Mouse (Mus musculus): ENCODE data around the gene Dedd. TPM values are rescaled to one million over a fixed set of nuclear protein-coding genes. Genes with fewer than 3 reads are reported as not detected.
"Not testable (repeated sequence)": the region's sequence is repeated elsewhere in the genome, so short reads cannot be mapped to it uniquely, and the experiment has no call there.

Dedd gene
- polyA plus RNA-seq, 1 experiment = 61.5 TPM

- Histone ChIP-seq H3K27me3 (ENCODE audit: control insufficient read depth, insufficient read depth, low read length) (no peaks in the 10 kb centered on the region), H3K4me1 (replicated peaks; ENCODE audit: control insufficient read depth, insufficient read depth, low read length) (no peaks in the 10 kb centered on the region; the same call in 1 of the 2 replicates), H3K4me3 (ENCODE audit: control insufficient read depth, insufficient read depth, low read length) (no peak overlapping the region), H3K36me3 (ENCODE audit: control insufficient read depth, insufficient read depth, low read length) (no peaks in the 10 kb centered on the region), H3K27ac (ENCODE audit: control insufficient read depth, insufficient read depth, low read length) (no peak overlapping the region)
- TF ChIP-seq POLR2A (IDR thresholded peaks at IDR 0.05; ENCODE audit: control insufficient read depth, extremely low read depth, insufficient read depth, low read length, poor library complexity) = no peak
- TF ChIP-seq CTCF (IDR thresholded peaks at IDR 0.05; ENCODE audit: borderline replicate concordance, control insufficient read depth, extremely low read depth, insufficient read depth, low read length, poor library complexity) = no peak
- 81% methylated on average over 2 of the region's 2 CpGs for WGBS
- no peak for DNase-seq
Observed at GRCm38 (mm10) chr1:171309321-171309720, 19.6 kb upstream of the Dedd start.

- Histone ChIP-seq H3K27ac (ENCODE audit: control insufficient read depth, insufficient read depth, low read length) (no peak overlapping the region), H3K4me3 (ENCODE audit: control insufficient read depth, insufficient read depth, low read length) (no peak overlapping the region), H3K4me1 (replicated peaks; ENCODE audit: control insufficient read depth, insufficient read depth, low read length) (no peaks in the 10 kb centered on the region), H3K27me3 (ENCODE audit: control insufficient read depth, insufficient read depth, low read length) (no peaks in the 10 kb centered on the region), H3K36me3 (ENCODE audit: control insufficient read depth, insufficient read depth, low read length) (no peaks in the 10 kb centered on the region)
- no peak for TF ChIP-seq POLR2A (IDR thresholded peaks at IDR 0.05; ENCODE audit: control insufficient read depth, extremely low read depth, insufficient read depth, low read length, poor library complexity)
- TF ChIP-seq CTCF (IDR thresholded peaks at IDR 0.05; ENCODE audit: borderline replicate concordance, control insufficient read depth, extremely low read depth, insufficient read depth, low read length, poor library complexity) = no peak
- no peak for DNase-seq
- 62% methylated on average over 7 of the region's 7 CpGs for WGBS
Observed at GRCm38 (mm10) chr1:171319748-171320147, 9.2 kb upstream of the Dedd start.

- DNase-seq = no peak
- Histone ChIP-seq H3K4me3 (ENCODE audit: control insufficient read depth, insufficient read depth, low read length) (no peak overlapping the region), H3K27me3 (ENCODE audit: control insufficient read depth, insufficient read depth, low read length) (no peaks in the 10 kb centered on the region), H3K27ac (ENCODE audit: control insufficient read depth, insufficient read depth, low read length) (no peak overlapping the region), H3K36me3 (ENCODE audit: control insufficient read depth, insufficient read depth, low read length) (no peaks in the 10 kb centered on the region), H3K4me1 (replicated peaks; ENCODE audit: control insufficient read depth, insufficient read depth, low read length) (no peaks in the 10 kb centered on the region)
- TF ChIP-seq POLR2A (IDR thresholded peaks at IDR 0.05; ENCODE audit: control insufficient read depth, extremely low read depth, insufficient read depth, low read length, poor library complexity) (no peak), CTCF (IDR thresholded peaks at IDR 0.05; ENCODE audit: borderline replicate concordance, control insufficient read depth, extremely low read depth, insufficient read depth, low read length, poor library complexity) (no peak)
- WGBS = 74% methylated on average over 5 of the region's 5 CpGs
Observed at GRCm38 (mm10) chr1:171320151-171320550, 8.8 kb upstream of the Dedd start.

GRCm38 (mm10) chr1:171321415-171321814 is 7.5 kb upstream of the Dedd start:
- Histone ChIP-seq H3K27ac (ENCODE audit: control insufficient read depth, insufficient read depth, low read length) (no peak overlapping the region), H3K4me3 (ENCODE audit: control insufficient read depth, insufficient read depth, low read length) (no peak overlapping the region), H3K36me3 (ENCODE audit: control insufficient read depth, insufficient read depth, low read length) (no peaks in the 10 kb centered on the region), H3K4me1 (replicated peaks; ENCODE audit: control insufficient read depth, insufficient read depth, low read length) (no peaks in the 10 kb centered on the region), H3K27me3 (ENCODE audit: control insufficient read depth, insufficient read depth, low read length) (no peaks in the 10 kb centered on the region)
- peak; percentile 40 for DNase-seq
- TF ChIP-seq CTCF (IDR thresholded peaks at IDR 0.05; ENCODE audit: borderline replicate concordance, control insufficient read depth, extremely low read depth, insufficient read depth, low read length, poor library complexity) = no peak
- TF ChIP-seq POLR2A (IDR thresholded peaks at IDR 0.05; ENCODE audit: control insufficient read depth, extremely low read depth, insufficient read depth, low read length, poor library complexity) = no peak

- DNase-seq = no peak
Observed at GRCm38 (mm10) chr1:171322012-171322411, 6.9 kb upstream of the Dedd start.

GRCm38 (mm10) chr1:171325571-171325970 is 3.4 kb upstream of the Dedd start:
- H3K4me3 ChIP-seq (ENCODE audit: control insufficient read depth, insufficient read depth, low read length) = no peak overlapping the region
- H3K27me3 ChIP-seq (ENCODE audit: control insufficient read depth, insufficient read depth, low read length) = no peaks in the 10 kb centered on the region
- peaks cover 6% of the 10 kb centered on the region for H3K4me1 ChIP-seq (replicated peaks; ENCODE audit: control insufficient read depth, insufficient read depth, low read length)
- WGBS = 93% methylated on average over 2 of the region's 2 CpGs
- no peak for TF ChIP-seq CTCF (IDR thresholded peaks at IDR 0.05; ENCODE audit: borderline replicate concordance, control insufficient read depth, extremely low read depth, insufficient read depth, low read length, poor library complexity)
- TF ChIP-seq POLR2A (IDR thresholded peaks at IDR 0.05; ENCODE audit: control insufficient read depth, extremely low read depth, insufficient read depth, low read length, poor library complexity) = no peak
- DNase-seq = no peak
- no peaks in the 10 kb centered on the region for H3K36me3 ChIP-seq (ENCODE audit: control insufficient read depth, insufficient read depth, low read length)
- no peak overlapping the region for H3K27ac ChIP-seq (ENCODE audit: control insufficient read depth, insufficient read depth, low read length)

More at GRCm38 (mm10) chr1:171322012-171322411, 6.9 kb upstream of the Dedd start:
- no peaks in the 10 kb centered on the region for H3K36me3 ChIP-seq (ENCODE audit: control insufficient read depth, insufficient read depth, low read length)
- TF ChIP-seq CTCF (IDR thresholded peaks at IDR 0.05; ENCODE audit: borderline replicate concordance, control insufficient read depth, extremely low read depth, insufficient read depth, low read length, poor library complexity) = no peak
- no peak for TF ChIP-seq POLR2A (IDR thresholded peaks at IDR 0.05; ENCODE audit: control insufficient read depth, extremely low read depth, insufficient read depth, low read length, poor library complexity)
- H3K4me1 ChIP-seq (replicated peaks; ENCODE audit: control insufficient read depth, insufficient read depth, low read length) = no peaks in the 10 kb centered on the region
- WGBS = 100% methylated on average over 1 of the region's 1 CpGs
- H3K27me3 ChIP-seq (ENCODE audit: control insufficient read depth, insufficient read depth, low read length) = no peaks in the 10 kb centered on the region
- no peak overlapping the region for H3K4me3 ChIP-seq (ENCODE audit: control insufficient read depth, insufficient read depth, low read length)
- no peak overlapping the region for H3K27ac ChIP-seq (ENCODE audit: control insufficient read depth, insufficient read depth, low read length)

GRCm38 (mm10) chr1:171326588-171326987 is 2.4 kb upstream of the Dedd start:
- H3K27ac ChIP-seq (ENCODE audit: control insufficient read depth, insufficient read depth, low read length); H3K4me3 ChIP-seq (ENCODE audit: control insufficient read depth, insufficient read depth, low read length); H3K36me3 ChIP-seq (ENCODE audit: control insufficient read depth, insufficient read depth, low read length); H3K27me3 ChIP-seq (ENCODE audit: control insufficient read depth, insufficient read depth, low read length); H3K4me1 ChIP-seq (replicated peaks; ENCODE audit: control insufficient read depth, insufficient read depth, low read length); DNase-seq: not testable (repeated sequence)
- WGBS = 69% methylated on average over 4 of the region's 4 CpGs
